Mouse (Mus musculus) hindbrain, embryonic 13.5 days (tissue): Measurements from ENCODE around the gene Angel2. TPM values are rescaled to one million over a fixed set of nuclear protein-coding genes. Genes with fewer than 3 reads are reported as not detected.
"Not testable (repeated sequence)": the region's sequence is repeated elsewhere in the genome, so short reads cannot be mapped to it uniquely, and the experiment has no call there.

Experiments
- ATAC-seq: fragments of 200-750 bp; cut with Nextera tagmentation; 2 replicates; pipeline ENCODE4 v1.8.0; 2017; ENCODE audit warnings: moderate TSS enrichment; ENCODE audit not compliant: low FRiP score
- H3K27ac ChIP-seq: fragments of 300-500 bp; sonication (generic); 2 replicates; pipeline ENCODE4 v1.5.1; 2015; ENCODE audit warnings: inconsistent platforms, mild to moderate bottlenecking, moderate library complexity
- H3K27me3 ChIP-seq: fragments of 300-500 bp; sonication (generic); 2 replicates; pipeline ENCODE4 v1.6.1; 2015; ENCODE audit warnings: mild to moderate bottlenecking, inconsistent platforms
- H3K36me3 ChIP-seq: fragments of 300-500 bp; sonication (generic); 2 replicates; pipeline ENCODE4 v1.6.1; 2015; ENCODE audit warnings: mild to moderate bottlenecking, inconsistent platforms
- H3K4me1 ChIP-seq: fragments of 300-500 bp; sonication (generic); replicated peaks from 2 replicates; pipeline ENCODE4 v1.6.1; 2015; ENCODE audit warnings: inconsistent platforms
- H3K4me2 ChIP-seq: fragments of 300-500 bp; sonication (generic); 2 replicates; pipeline ENCODE4 v1.6.1; 2015; ENCODE audit warnings: inconsistent platforms, mild to moderate bottlenecking, moderate library complexity
- H3K4me3 ChIP-seq: fragments of 300-500 bp; sonication (generic); 2 replicates; pipeline ENCODE4 v1.5.1; 2015; ENCODE audit warnings: mild to moderate bottlenecking, inconsistent platforms
- H3K9ac ChIP-seq: fragments of 300-500 bp; sonication (generic); 2 replicates; pipeline ENCODE4 v1.6.1; 2015; ENCODE audit warnings: mild to moderate bottlenecking, inconsistent platforms
- H3K9me3 ChIP-seq: fragments of 300-500 bp; sonication (generic); 2 replicates; pipeline ENCODE4 v1.6.1; 2016; ENCODE audit warnings: inconsistent platforms
- WGBS: fragments of 180-500 bp; shearing (Covaris S2); methylation state at CpG from one replicate; pipeline ENCODE4 v1.1.7; 2015; 5-methylcytosine and 5-hydroxymethylcytosine counted together
- polyA plus RNA-seq: library from polyadenylated mRNA; unstranded; fragments of >200 nt; fragmentation: Nextera tagmentation; extraction: Ambion mirVana; gene quantifications from 2 replicates; pipeline ENCODE4 v1.2.1, GENCODE M21; 2015

Gene Angel2
- polyA plus RNA-seq = 55.4 and 57.0 TPM in 2 replicates

- not testable (repeated sequence) for H3K36me3 ChIP-seq, H3K27me3 ChIP-seq, H3K4me3 ChIP-seq, H3K27ac ChIP-seq, H3K4me2 ChIP-seq, H3K9ac ChIP-seq, H3K9me3 ChIP-seq, ATAC-seq
- 81% methylated on average over 3 of the region's 3 CpGs for WGBS
- H3K4me1 ChIP-seq = peaks cover 15% of the 10 kb centered on the region
Observed at GRCm38 (mm10) chr1:190924812-190925211, at the start of gene Angel2. Gene Angel2, plus strand, starts transcription at chr1:190925112.

- no peaks in the 10 kb centered on the region for H3K9me3 ChIP-seq
- no peak overlapping the region for H3K4me3 ChIP-seq
- H3K4me2 ChIP-seq = no peak overlapping the region
- no peak overlapping the region for H3K27ac ChIP-seq
- H3K4me1 ChIP-seq = no peaks in the 10 kb centered on the region
- H3K36me3 ChIP-seq = peaks cover 46% of the 10 kb centered on the region
- no peak for ATAC-seq
- H3K9ac ChIP-seq = no peak overlapping the region
- 95% methylated on average over 6 of the region's 6 CpGs for WGBS
- no peaks in the 10 kb centered on the region for H3K27me3 ChIP-seq
Observed at GRCm38 (mm10) chr1:190875751-190876150, 49.2 kb upstream of the Angel2 start.

- 92% methylated on average over 6 of the region's 6 CpGs for WGBS
- Histone ChIP-seq H3K4me3 (no peak overlapping the region), H3K9ac (no peak overlapping the region), H3K27ac (no peak overlapping the region), H3K27me3 (no peaks in the 10 kb centered on the region), H3K36me3 (peaks cover 51% of the 10 kb centered on the region), H3K4me1 (no peaks in the 10 kb centered on the region), H3K4me2 (no peak overlapping the region), H3K9me3 (no peaks in the 10 kb centered on the region)
- no peak for ATAC-seq
Observed at GRCm38 (mm10) chr1:190880638-190881037, 44.3 kb upstream of the Angel2 start.

- no peak for ATAC-seq
- Histone ChIP-seq H3K4me1 (no peaks in the 10 kb centered on the region), H3K36me3 (peaks cover 51% of the 10 kb centered on the region), H3K4me3 (no peak overlapping the region), H3K27ac (no peak overlapping the region), H3K4me2 (no peak overlapping the region), H3K9ac (no peak overlapping the region), H3K27me3 (no peaks in the 10 kb centered on the region), H3K9me3 (no peaks in the 10 kb centered on the region)
- 2% methylated on average over 2 of the region's 2 CpGs for WGBS
Observed at GRCm38 (mm10) chr1:190881422-190881821, 43.5 kb upstream of the Angel2 start.

GRCm38 (mm10) chr1:190886014-190886413 lies 38.9 kb upstream of the Angel2 start:
- no peak overlapping the region for H3K27ac ChIP-seq
- H3K9ac ChIP-seq = no peak overlapping the region
- H3K27me3 ChIP-seq = no peaks in the 10 kb centered on the region
- no peak overlapping the region for H3K4me2 ChIP-seq
- no peak for ATAC-seq
- H3K4me3 ChIP-seq = no peak overlapping the region
- no peaks in the 10 kb centered on the region for H3K9me3 ChIP-seq
- peaks cover 68% of the 10 kb centered on the region for H3K36me3 ChIP-seq
- H3K4me1 ChIP-seq = no peaks in the 10 kb centered on the region
- 95% methylated on average over 4 of the region's 4 CpGs for WGBS

- H3K9ac ChIP-seq = no peak overlapping the region
- H3K4me2 ChIP-seq = no peak overlapping the region
- H3K4me1 ChIP-seq = no peaks in the 10 kb centered on the region
- H3K9me3 ChIP-seq = no peaks in the 10 kb centered on the region
- H3K27me3 ChIP-seq = no peaks in the 10 kb centered on the region
- H3K36me3 ChIP-seq = peaks cover 78% of the 10 kb centered on the region
- WGBS = 91% methylated on average over 2 of the region's 2 CpGs
- ATAC-seq = no peak
- no peak overlapping the region for H3K4me3 ChIP-seq
- no peak overlapping the region for H3K27ac ChIP-seq
Observed at GRCm38 (mm10) chr1:190888031-190888430, 36.9 kb upstream of the Angel2 start.

GRCm38 (mm10) chr1:190888646-190889045 lies 36.3 kb upstream of the Angel2 start:
- H3K27ac ChIP-seq = no peak overlapping the region
- no peaks in the 10 kb centered on the region for H3K9me3 ChIP-seq
- H3K27me3 ChIP-seq = no peaks in the 10 kb centered on the region
- H3K4me3 ChIP-seq = no peak overlapping the region
- H3K36me3 ChIP-seq = peaks cover 76% of the 10 kb centered on the region
- H3K9ac ChIP-seq = no peak overlapping the region
- H3K4me2 ChIP-seq = no peak overlapping the region
- ATAC-seq = no peak
- 92% methylated on average over 16 of the region's 16 CpGs for WGBS
- H3K4me1 ChIP-seq = no peaks in the 10 kb centered on the region

- peaks cover 83% of the 10 kb centered on the region for H3K36me3 ChIP-seq
- H3K4me2 ChIP-seq = no peak overlapping the region
- H3K27ac ChIP-seq = no peak overlapping the region
- no peaks in the 10 kb centered on the region for H3K9me3 ChIP-seq
- WGBS = 84% methylated on average over 6 of the region's 6 CpGs
- H3K4me3 ChIP-seq = no peak overlapping the region
- no peaks in the 10 kb centered on the region for H3K27me3 ChIP-seq
- H3K4me1 ChIP-seq = no peaks in the 10 kb centered on the region
- no peak overlapping the region for H3K9ac ChIP-seq
- ATAC-seq = no peak
Observed at GRCm38 (mm10) chr1:190893559-190894167, 31.2 kb upstream of the Angel2 start.

GRCm38 (mm10) chr1:190898186-190898585 lies 26.7 kb upstream of the Angel2 start:
- H3K9me3 ChIP-seq = no peaks in the 10 kb centered on the region
- no peak overlapping the region for H3K4me3 ChIP-seq
- no peaks in the 10 kb centered on the region for H3K27me3 ChIP-seq
- H3K4me1 ChIP-seq = no peaks in the 10 kb centered on the region
- no peak overlapping the region for H3K9ac ChIP-seq
- H3K36me3 ChIP-seq = peaks cover 66% of the 10 kb centered on the region
- no peak overlapping the region for H3K4me2 ChIP-seq
- no peak overlapping the region for H3K27ac ChIP-seq
- WGBS = 93% methylated on average over 3 of the region's 3 CpGs
- ATAC-seq = no peak

- H3K36me3 ChIP-seq = peaks cover 68% of the 10 kb centered on the region
- H3K27ac ChIP-seq = no peak overlapping the region
- H3K27me3 ChIP-seq = no peaks in the 10 kb centered on the region
- H3K4me3 ChIP-seq = no peak overlapping the region
- H3K4me1 ChIP-seq = no peaks in the 10 kb centered on the region
- H3K9ac ChIP-seq = no peak overlapping the region
- H3K9me3 ChIP-seq = no peaks in the 10 kb centered on the region
- ATAC-seq = no peak
- WGBS = 91% methylated on average over 9 of the region's 9 CpGs
- H3K4me2 ChIP-seq = no peak overlapping the region
Observed at GRCm38 (mm10) chr1:190898899-190899575, 25.9 kb upstream of the Angel2 start.

- H3K4me1 ChIP-seq = no peaks in the 10 kb centered on the region
- peaks cover 60% of the 10 kb centered on the region for H3K36me3 ChIP-seq
- no peaks in the 10 kb centered on the region for H3K27me3 ChIP-seq
- WGBS = 64% methylated on average over 2 of the region's 2 CpGs
- H3K4me2 ChIP-seq = no peak overlapping the region
- no peak for ATAC-seq
- no peaks in the 10 kb centered on the region for H3K9me3 ChIP-seq
- H3K4me3 ChIP-seq = no peak overlapping the region
- no peak overlapping the region for H3K27ac ChIP-seq
- no peak overlapping the region for H3K9ac ChIP-seq
Observed at GRCm38 (mm10) chr1:190901082-190901481, 23.8 kb upstream of the Angel2 start.

- peaks cover 34% of the 10 kb centered on the region for H3K36me3 ChIP-seq
- H3K27ac ChIP-seq = no peak overlapping the region
- no peaks in the 10 kb centered on the region for H3K27me3 ChIP-seq
- no peaks in the 10 kb centered on the region for H3K9me3 ChIP-seq
- H3K4me1 ChIP-seq = peaks cover 6% of the 10 kb centered on the region
- no peak overlapping the region for H3K4me2 ChIP-seq
- H3K4me3 ChIP-seq = no peak overlapping the region
- H3K9ac ChIP-seq = no peak overlapping the region
- no peak for ATAC-seq
- 98% methylated on average over 3 of the region's 3 CpGs for WGBS
Observed at GRCm38 (mm10) chr1:190904136-190904535, 20.8 kb upstream of the Angel2 start.

- WGBS = 93% methylated on average over 16 of the region's 16 CpGs
- H3K4me2 ChIP-seq = no peak overlapping the region
- no peak for ATAC-seq
- H3K36me3 ChIP-seq = peaks cover 32% of the 10 kb centered on the region
- no peak overlapping the region for H3K27ac ChIP-seq
- H3K4me3 ChIP-seq = no peak overlapping the region
- no peaks in the 10 kb centered on the region for H3K27me3 ChIP-seq
- no peaks in the 10 kb centered on the region for H3K9me3 ChIP-seq
- no peak overlapping the region for H3K9ac ChIP-seq
- peaks cover 10% of the 10 kb centered on the region for H3K4me1 ChIP-seq
Observed at GRCm38 (mm10) chr1:190904714-190905113, 20.2 kb upstream of the Angel2 start.
